Mouse (Mus musculus) hindbrain, embryonic 11.5 days (tissue): ENCODE data around the gene Socs4. TPM values are rescaled to one million over a fixed set of nuclear protein-coding genes. Genes with fewer than 3 reads are reported as not detected.

Experiments used
- ATAC-seq: fragments of 200-750 bp; cut with Nextera tagmentation; 2 replicates; pipeline ENCODE4 v1.8.0; 2017; ENCODE audit warnings: mild to moderate bottlenecking, moderate TSS enrichment, moderate library complexity; ENCODE audit not compliant: low FRiP score
- DNase-seq: peaks from one replicate; pipeline ENCODE4 v3.0.0-alpha.2; 2015; ENCODE audit warnings: low spot score
- H3K27ac ChIP-seq: fragments of 300-500 bp; sonication (generic); 2 replicates; pipeline ENCODE4 v1.5.1; 2014; ENCODE audit warnings: mild to moderate bottlenecking, low read depth, low read length
- H3K27me3 ChIP-seq: fragments of 300-500 bp; sonication (generic); 2 replicates; pipeline ENCODE4 v1.6.1; 2014; ENCODE audit warnings: mild to moderate bottlenecking, low read length, moderate library complexity, mixed read lengths; ENCODE audit not compliant: control insufficient read depth, insufficient read depth
- H3K36me3 ChIP-seq: fragments of 300-500 bp; sonication (generic); 2 replicates; pipeline ENCODE4 v1.6.1; 2014; ENCODE audit warnings: mild to moderate bottlenecking, low read length, moderate library complexity, mixed read lengths; ENCODE audit not compliant: control insufficient read depth, insufficient read depth
- H3K4me1 ChIP-seq: fragments of 300-500 bp; sonication (generic); replicated peaks from 2 replicates; pipeline ENCODE4 v1.6.1; 2014; ENCODE audit warnings: low read length, mixed read lengths; ENCODE audit not compliant: control insufficient read depth, insufficient read depth
- H3K4me2 ChIP-seq: fragments of 300-500 bp; sonication (generic); replicated peaks from 2 replicates; pipeline ENCODE4 v1.6.1; 2014; ENCODE audit warnings: mild to moderate bottlenecking, low read depth, low read length
- H3K4me3 ChIP-seq: fragments of 300-500 bp; sonication (generic); 2 replicates; pipeline ENCODE4 v1.5.1; 2014; ENCODE audit warnings: low read depth, low read length
- H3K9ac ChIP-seq: fragments of 300-500 bp; sonication (generic); 2 replicates; pipeline ENCODE4 v1.6.1; 2014; ENCODE audit warnings: low read depth, low read length
- H3K9me3 ChIP-seq: fragments of 300-500 bp; sonication (generic); 2 replicates; pipeline ENCODE4 v1.6.1; 2016; ENCODE audit warnings: low read length; ENCODE audit not compliant: control insufficient read depth
- WGBS: fragments of 180-500 bp; shearing (Covaris S2); extraction: QIAGEN DNeasy Blood & Tissue Kit; methylation state at CpG from one replicate; pipeline ENCODE4 v1.1.7; 2014; 5-methylcytosine and 5-hydroxymethylcytosine counted together
- polyA plus RNA-seq: library from polyadenylated mRNA; unstranded; fragments of >200 nt; fragmentation: Nextera tagmentation; extraction: Ambion mirVana; gene quantifications from 2 replicates; pipeline ENCODE4 v1.2.1, GENCODE M21; 2014

Socs4 gene
- polyA plus RNA-seq, 1 experiment from 2014 or later, result 7.2 TPM

GRCm38 (mm10) chr14:47335300-47335699, 58.6 kb downstream of the Socs4 start:
- Histone ChIP-seq H3K9me3 (no peaks in the 10 kb centered on the region), H3K36me3 (no peaks in the 10 kb centered on the region), H3K4me2 (no peak overlapping the region), H3K27me3 (no peaks in the 10 kb centered on the region), H3K9ac (no peak overlapping the region), H3K4me1 (no peaks in the 10 kb centered on the region), H3K4me3 (no peak overlapping the region), H3K27ac (no peak overlapping the region)
- WGBS, result 83% methylated on average over 3 of the region's 3 CpGs
- ATAC-seq (no peak), DNase-seq (no peak)

- no peaks in the 10 kb centered on the region for H3K4me1 ChIP-seq
- DNase-seq, result no peak
- no peaks in the 10 kb centered on the region for H3K36me3 ChIP-seq
- H3K9ac ChIP-seq, result no peak overlapping the region
- ATAC-seq, result no peak
- no peaks in the 10 kb centered on the region for H3K9me3 ChIP-seq
- H3K4me3 ChIP-seq, result no peak overlapping the region
- H3K4me2 ChIP-seq, result no peak overlapping the region
- no peak overlapping the region for H3K27ac ChIP-seq
- H3K27me3 ChIP-seq, result no peaks in the 10 kb centered on the region
- 86% methylated on average over 10 of the region's 10 CpGs for WGBS
Observed at GRCm38 (mm10) chr14:47340231-47340925, 63.6 kb downstream of the Socs4 start.

DNA sequence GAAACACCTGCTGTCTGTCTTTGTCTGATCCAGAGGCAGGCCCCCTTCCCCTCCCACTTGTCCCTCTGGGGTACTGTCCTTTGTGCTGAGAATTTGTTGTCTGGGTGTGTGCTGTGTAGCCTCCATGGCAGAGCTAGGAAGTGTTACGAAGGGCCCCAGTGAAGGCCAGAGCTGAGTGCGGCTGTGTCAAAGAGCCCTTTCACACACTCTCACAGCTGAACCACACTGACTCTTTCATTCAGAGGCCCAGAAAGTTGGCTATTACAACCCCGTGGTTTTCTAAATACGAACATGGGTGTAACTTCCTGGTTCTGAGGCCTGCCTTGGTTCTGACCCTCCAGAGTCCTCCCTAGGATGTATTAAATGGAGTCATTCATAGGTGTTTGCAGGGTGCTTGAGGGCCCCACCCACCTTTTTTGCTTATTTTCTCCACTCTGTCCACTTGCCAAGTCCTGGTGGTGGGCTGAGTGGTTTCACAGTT, 65.1 kb downstream of the Socs4 start:
- DNase-seq (no peak), ATAC-seq (no peak; the same call in 1 of the 2 replicates)
- Histone ChIP-seq H3K9ac (0 out of 2 replicates have a peak overlapping the region, but pooled peaks have one; percentile 5), H3K27ac (no peak overlapping the region), H3K9me3 (no peaks in the 10 kb centered on the region), H3K4me2 (no peak overlapping the region), H3K36me3 (no peaks in the 10 kb centered on the region), H3K4me1 (no peaks in the 10 kb centered on the region), H3K27me3 (no peaks in the 10 kb centered on the region), H3K4me3 (no peak overlapping the region)
- WGBS, result 68% methylated on average over 4 of the region's 4 CpGs

Other genes with a start within 250 kb of the Socs4 start
- gene Gch1, start 87.5 kb upstream of the Socs4 start, polyA plus RNA-seq, result 2.8 and 3.2 TPM in 2 replicates
- 36.5 and 38.9 TPM in 2 replicates for gene Wdhd1, start 74 bp upstream of the Socs4 start, polyA plus RNA-seq
- 86.4 and 92.6 TPM in 2 replicates for gene Mapk1ip1l, start 21.3 kb downstream of the Socs4 start, polyA plus RNA-seq
- gene Lgals3, start 90.8 kb downstream of the Socs4 start, polyA plus RNA-seq, result 0.38 and 1.1 TPM in 2 replicates
- gene Dlgap5, start 141.5 kb downstream of the Socs4 start, polyA plus RNA-seq, result 59.9 and 63.2 TPM in 2 replicates
- gene Fbxo34, start 173.5 kb downstream of the Socs4 start, polyA plus RNA-seq, result 20.1 and 22.9 TPM in 2 replicates